Mouse (Mus musculus) adrenal gland (tissue): ENCODE measurements at regions not wholly inside any gene's neighbourhood (a gene's known extent, or its start where the extent isn't known, plus 50 kb on each side); places are given as distances from the start of the nearest gene placed in this dataset.

Experiments used
- intact Hi-C: fragments of 180-260 bp; cut with DNase I; formaldehyde crosslinking; loops from one replicate; pipeline ENCODE4 v1.15.1; 2025

DNA sequence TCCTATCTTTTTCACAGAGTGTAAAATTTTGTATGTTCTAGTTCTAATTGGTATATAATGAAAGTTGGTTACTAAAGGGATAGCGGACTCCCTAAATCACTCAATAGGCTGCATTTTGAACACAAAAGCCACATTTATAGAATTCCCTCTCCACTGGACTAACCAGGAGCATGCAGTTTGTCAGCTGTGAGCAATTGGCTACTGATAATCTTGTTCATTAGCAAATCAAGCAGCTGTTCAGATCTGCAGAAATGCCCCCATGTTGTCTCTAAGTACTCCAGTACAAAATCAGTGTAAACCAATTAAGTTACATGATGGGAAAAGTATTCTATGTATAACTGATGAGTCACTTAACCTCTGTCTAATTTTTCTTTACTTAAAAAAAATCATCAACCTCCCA lies 1051.7 kb upstream of the Nr2f1 start:
- intact Hi-C loops = loop anchor here (10.0 kb wide), 1 partner anchor 106 kb away; no protein-coding TSS in a partner anchor
